Comparison of ENCODE assay signal across 8 mouse cellular contexts in the genomic region with DNA sequence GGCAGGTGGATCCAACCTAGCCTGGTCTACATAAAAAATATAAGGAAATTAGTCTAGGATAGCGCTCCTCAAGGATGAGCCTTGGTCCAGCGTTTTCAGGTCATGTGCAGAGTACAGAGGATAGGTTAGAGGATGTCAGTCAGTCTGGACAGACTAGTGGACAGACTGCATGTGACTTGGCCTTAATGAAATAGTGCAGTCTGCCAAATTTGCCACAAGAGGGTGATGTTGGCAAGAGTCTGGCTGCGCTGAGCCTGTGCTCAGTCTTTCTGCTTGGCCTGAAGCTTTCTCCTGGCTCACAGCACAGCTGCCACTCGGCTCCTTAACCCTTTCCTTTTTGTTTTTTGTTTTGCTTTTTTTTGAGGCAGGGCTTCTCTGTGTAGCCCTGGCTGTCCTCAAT. TPM values are rescaled to one million over a fixed set of nuclear protein-coding genes. Genes with fewer than 3 reads are reported as not detected.
A peak's percentile ranks its signal among the peaks of the same experiment; 100 is the strongest.
DNase-seq lines count a peak whose midpoint lies in the region; ATAC-seq and TF ChIP-seq lines count a peak whose summit lies in the region.

No protein-coding gene starts in this region.

- peak; percentile 97 for ATAC-seq in megakaryocyte, adult 5-6 weeks (ENCODE audit: poor library complexity, severe bottlenecking)
- no peak for ATAC-seq in erythroid progenitor cell, adult 5-6 weeks (replicated peaks; ENCODE audit: low FRiP score, poor library complexity, severe bottlenecking)

- DNase-seq in WW6 (ENCODE audit: low read depth, low spot score): peak; percentile 33
- DNase-seq in cerebellum, postnatal 10 days: peak; percentile 84 to 86
- DNase-seq in gastrocnemius, adult 2 months: peak; percentile 84
- peak; percentile 20 for DNase-seq in hindlimb bud, embryonic 11.5 days (ENCODE audit: extremely low spot score, low read depth, low spot score)
- peak; percentile 64 to 72 for DNase-seq in left cerebral cortex, adult 2 months (ENCODE audit: extremely low spot score in 1 of 2, low spot score in 2 of 2)
- peak; percentile 81 to 85 for DNase-seq in right cerebral cortex, postnatal 10 days (ENCODE audit: low spot score in 2 of 2)

- peak overlapping the region; percentile 47 for H3K4me3 ChIP-seq in gastrocnemius, adult 2 months
- no peak overlapping the region for H3K4me3 ChIP-seq in left cerebral cortex, adult 2 months

- H3K27ac ChIP-seq in gastrocnemius, adult 2 months: peak overlapping the region; percentile 72
- no peak overlapping the region for H3K27ac ChIP-seq in left cerebral cortex, adult 2 months

- TF ChIP-seq CTCF in gastrocnemius, adult 2 months (IDR thresholded peaks at IDR 0.05): peak; percentile 88
- peak; percentile 91 for TF ChIP-seq CTCF in left cerebral cortex, adult 2 months (IDR thresholded peaks at IDR 0.05)

- intact Hi-C loops in gastrocnemius, adult 2 months (cut with DNase I): loop anchor here (1.0 to 5.0 kb wide), 3 partner anchors 47 to 88 kb away; no protein-coding TSS in a partner anchor
- intact Hi-C loops in left cerebral cortex, adult 2 months (cut with DNase I): loop anchor here (1.0 to 5.0 kb wide), 3 partner anchors 67 to 91 kb away; no protein-coding TSS in a partner anchor

RNA-seq across cellular contexts. Expression of a gene that starts 54.2 kb away (rescaled TPM):
- total RNA-seq in gastrocnemius, adult 2 months (2021): 100 to 1,000 TPM; 484 to 501 TPM
- total RNA-seq in left cerebral cortex, adult 2 months (2021): 100 to 1,000 TPM; 365 to 381 TPM
- 74.3 and 82.8 TPM in 2 replicates for total RNA-seq in megakaryocyte, adult 5-6 weeks (2015)
- 50.0 and 55.3 TPM in 2 replicates for total RNA-seq in megakaryocyte, adult 5-6 weeks (2017)
- total RNA-seq in erythroid progenitor cell, adult 5-6 weeks (2015; ENCODE audit: low replicate concordance): 9.4 and 31.0 TPM in 2 replicates
- total RNA-seq in erythroid progenitor cell, adult 5-6 weeks (2017; ENCODE audit: low replicate concordance): 4.1 and 5.6 TPM in 2 replicates

Comparison
In these comparisons a context has a peak if more than half of its experiments do, and no peak if none do; other contexts are left out.
1. DNase-seq: peak in every context shown above with its lines; median percentile 85 in cerebellum, postnatal 10 days; 84 in gastrocnemius, adult 2 months; 83 in right cerebral cortex, postnatal 10 days; 68 in left cerebral cortex, adult 2 months; 33 in WW6; 20 in hindlimb bud, embryonic 11.5 days.
2. RNA of a gene that starts 54.2 kb away (total RNA-seq): 484 to 501 TPM in gastrocnemius, adult 2 months and 365 to 381 TPM in left cerebral cortex, adult 2 months; 50.0 to 82.8 TPM in megakaryocyte, adult 5-6 weeks and 4.1 to 31.0 TPM in erythroid progenitor cell, adult 5-6 weeks; every median in the first group is over 4 times any median in the second.